Mouse (Mus musculus) kidney, embryonic 15.5 days (tissue): ENCODE results near the gene Cfap58. TPM values are rescaled to one million over a fixed set of nuclear protein-coding genes. Genes with fewer than 3 reads are reported as not detected.

ENCODE experiments used
- ATAC-seq: fragments of 200-750 bp; cut with Nextera tagmentation; replicated peaks from 2 replicates; pipeline ENCODE4 v1.8.0; 2017; ENCODE audit warnings: moderate TSS enrichment; ENCODE audit not compliant: low FRiP score
- H3K27ac ChIP-seq: fragments of 300-500 bp; sonication (generic); 2 replicates; pipeline ENCODE4 v1.5.1; 2015; ENCODE audit warnings: mild to moderate bottlenecking, inconsistent platforms
- H3K27me3 ChIP-seq: fragments of 300-500 bp; sonication (generic); 2 replicates; pipeline ENCODE4 v1.6.1; 2015; ENCODE audit warnings: inconsistent platforms
- H3K36me3 ChIP-seq: fragments of 300-500 bp; sonication (generic); 2 replicates; pipeline ENCODE4 v1.6.1; 2015; ENCODE audit warnings: inconsistent platforms
- H3K4me1 ChIP-seq: fragments of 300-500 bp; sonication (generic); 2 replicates; pipeline ENCODE4 v1.6.1; 2015; ENCODE audit warnings: inconsistent platforms
- H3K4me2 ChIP-seq: fragments of 300-500 bp; sonication (generic); 2 replicates; pipeline ENCODE4 v1.6.1; 2015; ENCODE audit warnings: moderate library complexity, mild to moderate bottlenecking, inconsistent platforms
- H3K4me3 ChIP-seq: fragments of 300-500 bp; sonication (generic); replicated peaks from 2 replicates; pipeline ENCODE4 v1.5.1; 2015; ENCODE audit warnings: mild to moderate bottlenecking, inconsistent platforms
- H3K9ac ChIP-seq: fragments of 300-500 bp; sonication (generic); 2 replicates; pipeline ENCODE4 v1.6.1; 2015; ENCODE audit warnings: mild to moderate bottlenecking, inconsistent platforms
- H3K9me3 ChIP-seq: fragments of 300-500 bp; sonication (generic); replicated peaks from 2 replicates; pipeline ENCODE4 v1.6.1; 2016; ENCODE audit warnings: inconsistent platforms
- WGBS: fragments of 180-500 bp; shearing (Covaris S2); methylation state at CpG from one replicate; pipeline ENCODE4 v1.1.7; 2015; ENCODE audit warnings: mixed read lengths; 5-methylcytosine and 5-hydroxymethylcytosine counted together
- polyA plus RNA-seq: library from polyadenylated mRNA; unstranded; fragments of >200 nt; fragmentation: Nextera tagmentation; extraction: Ambion mirVana; gene quantifications from 2 replicates; pipeline ENCODE4 v1.2.1, GENCODE M21; 2015

The Cfap58 gene
- polyA plus RNA-seq, result 0.09 TPM in 1 of 2 replicates, not detected in the other

DNA sequence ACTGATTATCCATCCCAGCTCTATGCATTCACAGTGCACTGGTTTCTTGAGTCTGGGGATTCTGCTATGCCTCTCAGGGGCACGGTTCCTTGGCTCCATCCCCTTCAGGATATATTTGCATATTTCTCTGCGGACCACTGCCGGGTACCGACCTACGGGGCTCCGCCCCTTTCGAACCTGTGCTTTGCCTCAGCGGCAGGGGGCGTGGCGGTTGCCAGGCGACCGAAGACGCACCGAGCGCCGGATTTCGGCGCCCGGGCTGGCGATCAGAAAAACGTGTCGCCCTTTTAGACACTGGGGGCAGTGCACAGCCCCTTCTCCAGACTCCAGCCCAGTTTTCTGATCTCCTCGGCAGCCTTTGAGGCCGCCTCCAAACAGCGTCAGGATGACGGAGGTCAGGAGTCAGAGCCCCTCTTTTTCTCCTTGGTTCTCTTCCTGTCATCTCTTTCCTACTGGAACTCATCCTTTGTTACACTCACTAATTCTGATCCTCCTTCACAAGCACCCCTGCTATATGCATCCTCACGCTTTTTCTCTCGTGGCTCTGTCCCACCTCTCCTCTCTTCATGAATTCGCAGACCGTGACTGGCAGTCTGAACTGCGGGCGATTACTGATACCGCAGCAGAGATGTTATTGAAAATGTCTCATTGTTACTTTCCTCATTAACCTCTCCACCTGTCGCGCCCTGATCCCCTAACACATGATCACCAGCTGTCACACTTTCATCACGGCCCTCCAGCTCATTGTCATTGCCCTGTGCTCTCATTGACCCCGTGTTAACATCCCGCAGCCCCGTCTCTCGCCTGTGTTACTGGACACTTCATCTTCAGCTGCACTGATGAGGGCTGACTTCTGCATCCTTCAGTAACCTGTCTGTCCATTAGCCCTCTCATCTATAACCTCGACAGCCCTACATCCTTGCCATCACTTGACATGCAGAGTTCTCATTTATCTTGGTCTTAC, at the start of gene Cfap58:
Gene Cfap58, plus strand, starts transcription at position 233 of the 964 bp plus-strand sequence.
- H3K4me1 ChIP-seq, result peaks cover 12% of the 10 kb centered on the region
- peak; percentile 85 for ATAC-seq
- no peaks in the 10 kb centered on the region for H3K36me3 ChIP-seq
- H3K4me3 ChIP-seq, result peak within 1 kb of the TSS; percentile 45
- H3K27me3 ChIP-seq, result peaks cover 26% of the 10 kb centered on the region
- H3K4me2 ChIP-seq, result peak within 1 kb of the TSS; percentile 82
- peak within 1 kb of the TSS; percentile 21; the same call in 1 of the 2 replicates for H3K9ac ChIP-seq
- H3K27ac ChIP-seq, result no peak within 1 kb of the TSS
- no peaks in the 10 kb centered on the region for H3K9me3 ChIP-seq
- 4% methylated on average over 41 of the region's 41 CpGs for WGBS

- ATAC-seq, result no peak
- WGBS, result 93% methylated on average over 8 of the region's 8 CpGs
- Histone ChIP-seq H3K4me1 (peaks cover 71% of the 10 kb centered on the region), H3K27me3 (no peaks in the 10 kb centered on the region), H3K9me3 (no peaks in the 10 kb centered on the region), H3K36me3 (no peaks in the 10 kb centered on the region), H3K4me3 (no peak overlapping the region), H3K27ac (no peak overlapping the region), H3K4me2 (no peak overlapping the region), H3K9ac (no peak overlapping the region)
Measured at GRCm38 (mm10) chr19:47888037-47888436, 49.4 kb upstream of the Cfap58 start.

DNA sequence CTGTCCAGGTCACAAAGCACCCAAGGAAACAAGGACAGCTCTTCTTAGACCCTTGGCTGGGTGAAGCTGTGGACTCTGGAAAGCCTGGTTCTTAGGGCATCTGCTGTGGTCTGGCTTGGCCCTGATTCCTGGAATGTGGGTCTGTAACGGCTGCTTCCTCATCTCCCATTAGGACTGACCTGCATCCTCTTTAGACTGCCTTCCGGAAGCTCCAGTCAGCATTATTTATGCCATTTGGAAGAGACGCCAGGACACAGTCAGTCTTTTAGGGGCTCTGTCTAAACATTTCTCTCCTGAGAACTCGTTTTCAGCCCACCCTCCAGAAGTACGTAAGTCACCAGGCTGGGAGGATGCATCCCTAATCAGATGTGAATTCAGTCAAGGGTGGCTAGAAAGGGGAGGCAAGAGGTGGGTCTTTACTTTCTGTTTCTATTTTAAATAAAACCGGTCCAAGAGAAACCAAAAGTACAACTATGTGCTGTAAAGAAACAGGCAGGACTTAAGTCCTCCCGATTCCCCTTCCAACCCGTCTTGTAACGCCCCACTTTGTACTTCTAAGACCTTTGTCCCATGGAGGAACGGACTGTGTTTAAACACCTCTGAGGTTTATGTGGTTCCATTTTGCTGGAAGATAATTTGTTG, 46.9 kb upstream of the Cfap58 start:
- H3K27me3 ChIP-seq, result no peaks in the 10 kb centered on the region
- H3K36me3 ChIP-seq, result peaks cover 24% of the 10 kb centered on the region
- H3K4me3 ChIP-seq, result peak overlapping the region; percentile 3; the same call in 1 of the 2 replicates
- ATAC-seq, result peak; percentile 34
- peaks cover 50% of the 10 kb centered on the region for H3K4me1 ChIP-seq
- WGBS, result 34% methylated on average over 10 of the region's 10 CpGs
- H3K4me2 ChIP-seq, result peak overlapping the region; percentile 33
- H3K9me3 ChIP-seq, result no peaks in the 10 kb centered on the region
- no peak overlapping the region for H3K9ac ChIP-seq
- H3K27ac ChIP-seq, result peak overlapping the region; percentile 89

- Histone ChIP-seq H3K9ac (no peak overlapping the region), H3K4me3 (no peak overlapping the region), H3K9me3 (no peaks in the 10 kb centered on the region), H3K4me2 (no peak overlapping the region), H3K36me3 (peaks cover 35% of the 10 kb centered on the region), H3K27me3 (no peaks in the 10 kb centered on the region), H3K27ac (peak overlapping the region; percentile 89), H3K4me1 (peaks cover 40% of the 10 kb centered on the region)
- WGBS, result 52% methylated on average over 11 of the region's 11 CpGs
- peak; percentile 53; the same call in 1 of the 2 replicates for ATAC-seq
Measured at GRCm38 (mm10) chr19:47891562-47892312, 45.7 kb upstream of the Cfap58 start.

- Histone ChIP-seq H3K9ac (no peak overlapping the region), H3K9me3 (no peaks in the 10 kb centered on the region), H3K4me3 (no peak overlapping the region), H3K27me3 (no peaks in the 10 kb centered on the region), H3K4me1 (peaks cover 35% of the 10 kb centered on the region), H3K27ac (no peak overlapping the region), H3K36me3 (peaks cover 48% of the 10 kb centered on the region), H3K4me2 (no peak overlapping the region)
- WGBS, result 94% methylated on average over 6 of the region's 6 CpGs
- no peak for ATAC-seq
Measured at GRCm38 (mm10) chr19:47893092-47893491, 44.4 kb upstream of the Cfap58 start.

DNA sequence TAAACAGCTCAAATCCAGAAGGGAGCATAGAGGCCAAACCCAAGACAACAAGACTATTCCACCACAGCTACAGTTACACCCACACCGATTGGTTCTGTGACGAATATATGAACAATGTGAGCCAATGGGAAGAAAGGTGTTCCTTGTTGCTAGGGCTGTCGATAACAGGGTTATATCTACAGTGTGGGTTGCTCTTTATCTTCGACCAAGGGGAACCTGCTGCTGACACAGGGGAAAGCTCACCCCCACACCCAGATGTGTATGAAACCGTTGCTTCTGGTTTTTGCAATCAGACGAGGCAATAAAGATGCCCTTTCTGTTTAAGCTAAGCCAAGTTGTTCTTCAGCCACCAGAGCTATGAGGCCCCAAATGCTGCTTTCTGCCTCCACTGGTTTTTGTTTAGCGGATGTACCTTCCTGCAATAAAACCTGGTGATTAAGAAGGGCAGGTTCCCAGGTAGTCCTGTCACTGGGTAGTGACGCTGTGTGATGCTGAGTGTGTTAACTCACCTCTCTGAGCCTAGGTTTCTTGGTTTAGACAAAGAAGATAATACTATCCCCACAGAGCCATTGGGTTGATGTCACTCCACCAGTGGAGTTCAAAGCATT, 38.9 kb upstream of the Cfap58 start:
- Histone ChIP-seq H3K36me3 (peaks cover 48% of the 10 kb centered on the region), H3K27ac (no peak overlapping the region), H3K9ac (no peak overlapping the region), H3K9me3 (no peaks in the 10 kb centered on the region), H3K4me2 (no peak overlapping the region), H3K4me1 (peaks cover 26% of the 10 kb centered on the region), H3K4me3 (no peak overlapping the region), H3K27me3 (no peaks in the 10 kb centered on the region)
- 74% methylated on average over 8 of the region's 8 CpGs for WGBS
- ATAC-seq, result no peak

GRCm38 (mm10) chr19:47900012-47900411, 37.5 kb upstream of the Cfap58 start:
- Histone ChIP-seq H3K36me3 (peaks cover 35% of the 10 kb centered on the region), H3K27me3 (no peaks in the 10 kb centered on the region), H3K9ac (no peak overlapping the region), H3K4me1 (peaks cover 39% of the 10 kb centered on the region), H3K4me2 (no peak overlapping the region), H3K4me3 (no peak overlapping the region), H3K9me3 (no peaks in the 10 kb centered on the region), H3K27ac (no peak overlapping the region)
- 67% methylated on average over 6 of the region's 6 CpGs for WGBS
- ATAC-seq, result no peak

DNA sequence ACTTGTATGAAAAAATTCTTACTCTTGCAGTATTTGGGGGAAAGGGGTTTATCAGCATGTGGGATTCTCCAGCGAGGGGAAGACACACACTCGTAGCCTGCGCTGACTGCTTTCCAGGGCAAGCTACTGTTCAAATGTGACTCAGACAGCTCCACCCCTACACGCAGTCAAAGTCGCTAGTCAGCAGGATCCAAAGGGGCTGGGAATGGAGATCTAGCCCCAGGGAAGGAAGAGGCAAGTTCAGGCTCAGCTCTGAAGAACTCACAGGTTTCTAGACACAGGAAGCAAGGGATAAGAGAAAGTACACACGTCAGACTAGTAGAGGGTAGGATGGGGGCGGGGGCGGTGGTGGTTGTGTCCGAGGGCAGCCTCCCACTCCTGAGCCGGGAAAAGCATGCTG, 36.9 kb upstream of the Cfap58 start:
- H3K9me3 ChIP-seq, result no peaks in the 10 kb centered on the region
- H3K27me3 ChIP-seq, result no peaks in the 10 kb centered on the region
- peaks cover 44% of the 10 kb centered on the region for H3K4me1 ChIP-seq
- no peak overlapping the region for H3K4me3 ChIP-seq
- H3K36me3 ChIP-seq, result peaks cover 30% of the 10 kb centered on the region
- ATAC-seq, result no peak
- H3K4me2 ChIP-seq, result no peak overlapping the region
- 80% methylated on average over 10 of the region's 10 CpGs for WGBS
- no peak overlapping the region for H3K27ac ChIP-seq
- H3K9ac ChIP-seq, result no peak overlapping the region

- Histone ChIP-seq H3K27ac (peak overlapping the region; percentile 63), H3K36me3 (peaks cover 10% of the 10 kb centered on the region), H3K4me2 (no peak overlapping the region), H3K4me1 (peaks cover 47% of the 10 kb centered on the region), H3K9ac (no peak overlapping the region), H3K27me3 (no peaks in the 10 kb centered on the region), H3K9me3 (no peaks in the 10 kb centered on the region), H3K4me3 (no peak overlapping the region)
- 43% methylated on average over 13 of the region's 13 CpGs for WGBS
- ATAC-seq, result peak; percentile 33
Measured at GRCm38 (mm10) chr19:47902316-47903201, 34.9 kb upstream of the Cfap58 start.

- H3K4me3 ChIP-seq, result no peak overlapping the region
- no peak overlapping the region for H3K9ac ChIP-seq
- H3K27ac ChIP-seq, result no peak overlapping the region
- WGBS, result 68% methylated on average over 4 of the region's 4 CpGs
- no peaks in the 10 kb centered on the region for H3K9me3 ChIP-seq
- H3K4me2 ChIP-seq, result no peak overlapping the region
- H3K27me3 ChIP-seq, result no peaks in the 10 kb centered on the region
- peaks cover 5% of the 10 kb centered on the region for H3K36me3 ChIP-seq
- peaks cover 54% of the 10 kb centered on the region for H3K4me1 ChIP-seq
- 0 out of 2 replicates have a peak, but pooled peaks have one; percentile 7 for ATAC-seq
Measured at GRCm38 (mm10) chr19:47903679-47904078, 33.8 kb upstream of the Cfap58 start.

DNA sequence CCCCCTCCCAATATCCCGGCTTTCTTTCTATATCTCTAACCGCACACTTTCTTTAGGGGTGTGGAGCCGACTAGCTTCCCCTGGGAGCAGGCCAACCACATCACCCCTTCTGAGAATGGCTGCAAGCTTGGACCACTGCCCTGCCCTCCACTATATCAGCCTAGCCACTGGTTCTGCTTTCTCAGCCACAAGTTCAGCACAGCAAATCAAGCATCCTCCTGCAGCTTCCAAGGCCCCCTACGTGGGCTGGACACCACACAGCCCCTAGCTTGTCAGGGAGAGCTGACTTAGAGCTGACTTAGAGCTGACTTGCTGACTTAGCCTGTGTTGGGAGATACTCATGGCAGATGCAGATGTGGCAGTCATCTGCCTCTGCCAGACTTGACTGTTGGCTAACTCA, 32.4 kb upstream of the Cfap58 start:
- 63% methylated on average over 4 of the region's 4 CpGs for WGBS
- Histone ChIP-seq H3K4me1 (peaks cover 67% of the 10 kb centered on the region), H3K27me3 (no peaks in the 10 kb centered on the region), H3K27ac (no peak overlapping the region), H3K9ac (no peak overlapping the region), H3K36me3 (peaks cover 2% of the 10 kb centered on the region), H3K4me3 (no peak overlapping the region), H3K9me3 (no peaks in the 10 kb centered on the region), H3K4me2 (no peak overlapping the region)
- ATAC-seq, result no peak
